Mouse (Mus musculus) MEL (cell line): ENCODE measurements around the gene Necap2. TPM values are rescaled to one million over a fixed set of nuclear protein-coding genes. Genes with fewer than 3 reads are reported as not detected.
A peak's percentile ranks its signal among the peaks of the same experiment; 100 is the strongest.

Experiments used
- DNase-seq: peaks from one replicate; pipeline ENCODE4 v3.0.0; 2011; ENCODE audit warnings: low read depth, low spot score
- H3K27ac ChIP-seq: 2 replicates; pipeline ENCODE4 v1.5.1; 2012; ENCODE audit warnings: low read depth, mild to moderate bottlenecking, control low read depth, low read length, moderate library complexity; ENCODE audit not compliant: control insufficient read depth
- H3K27me3 ChIP-seq, 2 experiments: fragments of 150-350 bp in 1 of 2; sonication (generic) in 1 of 2; 2 replicates each; pipeline ENCODE4 v1.6.1; 2012; ENCODE audit warnings: low read length in 2 of 2, mild to moderate bottlenecking in 2 of 2, improper control_type of control experiment in 1 of 2, moderate library complexity in 1 of 2; ENCODE audit not compliant: insufficient read depth in 2 of 2, control insufficient read depth in 1 of 2
- H3K36me3 ChIP-seq, 2 experiments: 2 replicates each; pipeline ENCODE4 v1.6.1; 2012 to 2014; ENCODE audit warnings: low read length in 2 of 2, improper control_type of control experiment in 1 of 2, inconsistent platforms in 1 of 2, mild to moderate bottlenecking in 1 of 2; ENCODE audit not compliant: insufficient read depth in 2 of 2, control insufficient read depth in 1 of 2
- H3K4me1 ChIP-seq, 2 experiments: fragments of 150-350 bp in 1 of 2; sonication (generic) in 1 of 2; 2 replicates each; pipeline ENCODE4 v1.6.1; 2012; ENCODE audit warnings: low read length in 2 of 2, improper control_type of control experiment in 1 of 2, mild to moderate bottlenecking in 1 of 2; ENCODE audit not compliant: insufficient read depth in 2 of 2, control insufficient read depth in 1 of 2
- H3K4me3 ChIP-seq, 2 experiments: fragments of 150-350 bp in 1 of 2; sonication (generic) in 1 of 2; 2 replicates each; pipeline ENCODE4 v1.5.1; 2012; ENCODE audit warnings: low read depth in 2 of 2, low read length in 2 of 2, mild to moderate bottlenecking in 2 of 2, moderate library complexity in 2 of 2, control low read depth in 1 of 2, improper control_type of control experiment in 1 of 2; ENCODE audit not compliant: control insufficient read depth in 1 of 2, insufficient read depth in 1 of 2
- H3K79me2 ChIP-seq: 2 replicates; pipeline ENCODE4 v1.6.1; 2012; ENCODE audit warnings: mild to moderate bottlenecking, low read length, moderate library complexity; ENCODE audit not compliant: control insufficient read depth, poor library complexity, insufficient read depth
- H3K9ac ChIP-seq: 2 replicates; pipeline ENCODE4 v1.6.1; 2012; ENCODE audit warnings: low read depth, mild to moderate bottlenecking, control low read depth, low read length, moderate library complexity; ENCODE audit not compliant: control insufficient read depth, poor library complexity, severe bottlenecking
- H3K9me3 ChIP-seq: fragments of 150-350 bp; sonication (generic); replicated peaks from 2 replicates; pipeline ENCODE4 v1.6.1; 2012; ENCODE audit warnings: mild to moderate bottlenecking, low read length, improper control_type of control experiment, moderate library complexity; ENCODE audit not compliant: insufficient read depth
- BHLHE40 ChIP-seq: IDR thresholded peaks from 2 replicates; pipeline ENCODE4 v1.6.1; 2012; ENCODE audit warnings: low read depth, mild to moderate bottlenecking, inconsistent platforms, low read length, improper control_type of control experiment, borderline replicate concordance
- CTCF ChIP-seq, 3 experiments: IDR thresholded peaks in 2 of 3; conservative IDR thresholded peaks in 1 of 3; 2 replicates each; pipeline ENCODE4 v1.5.1; 2011 to 2012; ENCODE audit warnings: low read length in 3 of 3, low read depth in 2 of 3, mild to moderate bottlenecking in 2 of 3, improper control_type of control experiment in 1 of 3, inconsistent platforms in 1 of 3, mixed read lengths in 1 of 3, moderate library complexity in 1 of 3; ENCODE audit not compliant: control insufficient read depth in 1 of 3, insufficient read depth in 1 of 3, poor library complexity in 1 of 3, severe bottlenecking in 1 of 3
- ELF1 ChIP-seq: IDR thresholded peaks from 2 replicates; pipeline ENCODE4 v1.6.1; 2014; ENCODE audit warnings: low read depth, mild to moderate bottlenecking, inconsistent platforms, low read length, improper control_type of control experiment, moderate library complexity
- GABPA ChIP-seq: IDR thresholded peaks from 2 replicates; pipeline ENCODE4 v1.6.1; 2012; ENCODE audit warnings: low read depth, mild to moderate bottlenecking, inconsistent platforms, low read length, improper control_type of control experiment, moderate library complexity
- MAFK ChIP-seq: IDR thresholded peaks from 2 replicates; pipeline ENCODE4 v1.6.1; 2011; ENCODE audit warnings: low read depth, mild to moderate bottlenecking, low read length, improper control_type of control experiment, borderline replicate concordance
- MAX ChIP-seq: IDR thresholded peaks from 2 replicates; pipeline ENCODE4 v1.6.1; 2011; ENCODE audit warnings: low read length, improper control_type of control experiment
- MAZ ChIP-seq: IDR thresholded peaks from 2 replicates; pipeline ENCODE4 v1.6.1; 2012; ENCODE audit warnings: low read depth, mild to moderate bottlenecking, inconsistent platforms, low read length, improper control_type of control experiment
- MEF2A ChIP-seq: IDR thresholded peaks from 2 replicates; pipeline ENCODE4 v1.6.1; 2014; ENCODE audit warnings: low read depth, mild to moderate bottlenecking, inconsistent platforms, low read length, improper control_type of control experiment; ENCODE audit not compliant: poor library complexity, insufficient replicate concordance, severe bottlenecking; ENCODE audit errors: extremely low read depth
- MXI1 ChIP-seq: IDR thresholded peaks from 2 replicates; pipeline ENCODE4 v1.6.1; 2011; ENCODE audit warnings: mild to moderate bottlenecking, low read depth, low read length, improper control_type of control experiment
- MYC ChIP-seq: IDR thresholded peaks from 2 replicates; pipeline ENCODE4 v1.6.1; 2011; ENCODE audit warnings: low read depth, mild to moderate bottlenecking, low read length, improper control_type of control experiment, moderate library complexity
- POLR2A ChIP-seq, 2 experiments: IDR thresholded peaks; 2 replicates each; pipeline ENCODE4 v1.6.1; 2011 to 2012; ENCODE audit warnings: low read length in 2 of 2, mild to moderate bottlenecking in 2 of 2, control low read depth in 1 of 2, improper control_type of control experiment in 1 of 2, low read depth in 1 of 2, moderate library complexity in 1 of 2; ENCODE audit not compliant: control insufficient read depth in 1 of 2, insufficient read depth in 1 of 2, poor library complexity in 1 of 2
- RAD21 ChIP-seq: IDR thresholded peaks from 2 replicates; pipeline ENCODE4 v1.6.1; 2011; ENCODE audit warnings: mild to moderate bottlenecking, low read depth, low read length, improper control_type of control experiment
- SIN3A ChIP-seq: IDR thresholded peaks from 2 replicates; pipeline ENCODE4 v1.6.1; 2012; ENCODE audit warnings: low read length, improper control_type of control experiment, inconsistent platforms
- SMC3 ChIP-seq: IDR thresholded peaks from 2 replicates; pipeline ENCODE4 v1.6.1; 2011; ENCODE audit warnings: low read depth, low read length, improper control_type of control experiment
- TAL1 ChIP-seq: IDR thresholded peaks from 2 replicates; pipeline ENCODE4 v1.6.1; 2012; ENCODE audit warnings: mild to moderate bottlenecking, inconsistent platforms, low read length, moderate library complexity, mixed read lengths
- TBP ChIP-seq: IDR thresholded peaks from 2 replicates; pipeline ENCODE4 v1.8.0; 2011; ENCODE audit warnings: low read depth, low read length, improper control_type of control experiment
- USF1 ChIP-seq: IDR thresholded peaks from 2 replicates; pipeline ENCODE4 v1.6.1; 2014; ENCODE audit warnings: low read depth, mild to moderate bottlenecking, inconsistent platforms, low read length, improper control_type of control experiment, moderate library complexity
- ZC3H11A ChIP-seq: IDR thresholded peaks from 2 replicates; pipeline ENCODE4 v1.6.1; 2012; ENCODE audit warnings: low read depth, mild to moderate bottlenecking, inconsistent platforms, low read length, improper control_type of control experiment
- ZNF384 ChIP-seq: IDR thresholded peaks from 2 replicates; pipeline ENCODE4 v1.6.1; 2012; ENCODE audit warnings: low read depth, mild to moderate bottlenecking, inconsistent platforms, low read length, improper control_type of control experiment
- polyA plus RNA-seq, 2 experiments: library from polyadenylated mRNA; stranded (reverse) in 1 of 2; unstranded in 1 of 2; fragments of >175 nt in 1 of 2; fragments of >200 nt in 1 of 2; gene quantifications; 2 replicates each; pipeline versions ENCODE4 v1.2.1 to v1.2.4; 2012; ENCODE audit warnings: low replicate concordance in 2 of 2, low read depth in 1 of 2; ENCODE audit not compliant: insufficient read length in 2 of 2, insufficient read depth in 1 of 2, missing spikeins in 1 of 2
- total RNA-seq: library from RNA; depleted of rRNA; stranded (reverse); fragments of 300-350 nt; gene quantifications from 2 replicates; pipeline ENCODE4 v1.2.3, GENCODE M21; 2012

Necap2 gene
- total and polyA plus RNA-seq, 3 experiments = 57.4 to 75.6 TPM; not detected in 1

GRCm38 (mm10) chr4:141065123-141065522, 13.0 kb downstream of the Necap2 start:
- H3K27me3 ChIP-seq = no peaks in the 10 kb centered on the region
- H3K9me3 ChIP-seq = no peaks in the 10 kb centered on the region
- H3K79me2 ChIP-seq = no peaks in the 10 kb centered on the region
- no peak overlapping the region for H3K9ac ChIP-seq
- H3K27ac ChIP-seq = no peak overlapping the region
- peak; percentile 92 for DNase-seq
- TF ChIP-seq CTCF (IDR thresholded peaks at IDR 0.05 in 2 of 3, conservative IDR thresholded peaks at IDR 0.05 in 1 of 3; ENCODE audit: control insufficient read depth in 1 of 3, insufficient read depth in 1 of 3, low read depth in 2 of 3, low read length in 3 of 3, poor library complexity in 1 of 3, severe bottlenecking in 1 of 3) = peak; percentile 87 to 99 (median 93)
- peak; percentile 52 for TF ChIP-seq ZC3H11A
- peak; percentile 79 for TF ChIP-seq USF1
- no peak for TF ChIP-seq ELF1
- no peak for TF ChIP-seq MEF2A
- peak; percentile 89 for TF ChIP-seq MAX
- no peak for TF ChIP-seq MAFK
- TF ChIP-seq TAL1 = no peak
- TF ChIP-seq MXI1 = peak; percentile 76; the same call in 1 of the 2 replicates
- peak; percentile 81 for TF ChIP-seq BHLHE40
- TF ChIP-seq SIN3A = 0 out of 2 replicates have a peak, but pooled peaks have one; percentile 39
- TF ChIP-seq TBP = 0 out of 2 replicates have a peak, but pooled peaks have one; percentile 17
- peak; percentile 77 for TF ChIP-seq RAD21
- TF ChIP-seq MYC = peak; percentile 97
- TF ChIP-seq SMC3 = peak; percentile 70
- peak; percentile 49; the same call in 1 of the 2 replicates for TF ChIP-seq MAZ
- TF ChIP-seq ZNF384 = peak; percentile 45
- TF ChIP-seq POLR2A (IDR thresholded peaks at IDR 0.05; ENCODE audit: control insufficient read depth in 1 of 2, insufficient read depth in 1 of 2, low read depth in 1 of 2, low read length in 2 of 2, poor library complexity in 1 of 2) = peak in 1 of 2 experiments; percentile 26; a peak in 1 of 4 replicates
- no peak overlapping the region for H3K4me3 ChIP-seq
- peaks cover 0 to 9% of the 10 kb centered on the region in 2 experiments; a peak in 2 of 4 replicates for H3K36me3 ChIP-seq
- peaks cover 0 to 12% of the 10 kb centered on the region in 2 experiments; a peak in 2 of 4 replicates for H3K4me1 ChIP-seq

- H3K4me3 ChIP-seq = no peak overlapping the region
- TF ChIP-seq ZNF384 (0 out of 2 replicates have a peak, but pooled peaks have one; percentile 34), GABPA (no peak)
- peaks cover 0 to 7% of the 10 kb centered on the region in 2 experiments; a peak in 2 of 4 replicates for H3K36me3 ChIP-seq
- no peak overlapping the region for H3K27ac ChIP-seq
- H3K79me2 ChIP-seq = no peaks in the 10 kb centered on the region
- no peaks in the 10 kb centered on the region for H3K9me3 ChIP-seq
- peaks cover 0 to 11% of the 10 kb centered on the region in 2 experiments; a peak in 2 of 4 replicates for H3K4me1 ChIP-seq
- no peak overlapping the region for H3K9ac ChIP-seq
- no peak for DNase-seq
- H3K27me3 ChIP-seq = no peaks in the 10 kb centered on the region
Observed at GRCm38 (mm10) chr4:141064104-141064659, 14.0 kb downstream of the Necap2 start.
